Mouse (Mus musculus): ENCODE data around the gene Gm815. TPM values are rescaled to one million over a fixed set of nuclear protein-coding genes. Genes with fewer than 3 reads are reported as not detected.

Gm815 gene
- total RNA-seq (2014; rRNA removed) (not detected in 2 replicates), polyA plus RNA-seq (2015; fragmentation: Nextera tagmentation; extraction: Ambion mirVana) (not detected in 2 replicates)

GRCm38 (mm10) chr19:26885616-26886015, at the start of gene Gm815:
TSS of gene Gm815 (plus strand) at chr19:26885881.
- 82% methylated on average over 6 of the region's 6 CpGs for WGBS
- Histone ChIP-seq H3K36me3 (ENCODE audit: insufficient read depth) (no peaks in the 10 kb centered on the region), H3K27me3 (ENCODE audit: insufficient read depth, low read length) (no peaks in the 10 kb centered on the region), H3K27ac (ENCODE audit: low read depth, low read length) (no peak within 1 kb of the TSS), H3K9me3 (ENCODE audit: low read length) (no peaks in the 10 kb centered on the region), H3K4me3 (ENCODE audit: low read depth, low read length) (no peak within 1 kb of the TSS), H3K9ac (no peak within 1 kb of the TSS), H3K4me2 (ENCODE audit: low read depth) (no peak within 1 kb of the TSS), H3K4me1 (ENCODE audit: insufficient read depth) (no peaks in the 10 kb centered on the region)
- no peak for TF ChIP-seq CTCF (IDR thresholded peaks at IDR 0.05; ENCODE audit: low read depth)
- no peak for DNase-seq
- ATAC-seq = no peak

- Histone ChIP-seq H3K4me1 (ENCODE audit: insufficient read depth) (no peaks in the 10 kb centered on the region), H3K9me3 (ENCODE audit: low read length) (no peaks in the 10 kb centered on the region), H3K9ac (no peak overlapping the region), H3K27me3 (ENCODE audit: insufficient read depth, low read length) (no peaks in the 10 kb centered on the region), H3K36me3 (ENCODE audit: insufficient read depth) (no peaks in the 10 kb centered on the region), H3K4me2 (ENCODE audit: low read depth) (no peak overlapping the region), H3K4me3 (ENCODE audit: low read depth, low read length) (no peak overlapping the region), H3K27ac (ENCODE audit: low read depth, low read length) (no peak overlapping the region)
- WGBS = 61% methylated on average over 1 of the region's 1 CpGs
- TF ChIP-seq CTCF (IDR thresholded peaks at IDR 0.05; ENCODE audit: low read depth) = no peak
- no peak for DNase-seq
- no peak for ATAC-seq
Observed at GRCm38 (mm10) chr19:26837626-26838025, 48.1 kb upstream of the Gm815 start.

GRCm38 (mm10) chr19:26843896-26844295, 41.8 kb upstream of the Gm815 start:
- Histone ChIP-seq H3K27me3 (ENCODE audit: insufficient read depth, low read length) (no peaks in the 10 kb centered on the region), H3K36me3 (ENCODE audit: insufficient read depth) (no peaks in the 10 kb centered on the region), H3K4me1 (ENCODE audit: insufficient read depth) (peaks cover 14% of the 10 kb centered on the region), H3K4me3 (ENCODE audit: low read depth, low read length) (no peak overlapping the region), H3K27ac (ENCODE audit: low read depth, low read length) (no peak overlapping the region), H3K9me3 (ENCODE audit: low read length) (no peaks in the 10 kb centered on the region), H3K9ac (no peak overlapping the region), H3K4me2 (ENCODE audit: low read depth) (no peak overlapping the region)
- DNase-seq (no peak), ATAC-seq (no peak)
- WGBS = 55% methylated on average over 6 of the region's 6 CpGs
- no peak for TF ChIP-seq CTCF (IDR thresholded peaks at IDR 0.05; ENCODE audit: low read depth)

- no peak; the same call in 1 of the 2 replicates for ATAC-seq
- Histone ChIP-seq H3K4me3 (ENCODE audit: low read depth, low read length) (peak overlapping the region; percentile 41), H3K9ac (peak overlapping the region; percentile 61), H3K27ac (ENCODE audit: low read depth, low read length) (peak overlapping the region; percentile 97), H3K36me3 (ENCODE audit: insufficient read depth) (no peaks in the 10 kb centered on the region), H3K27me3 (ENCODE audit: insufficient read depth, low read length) (no peaks in the 10 kb centered on the region), H3K4me2 (ENCODE audit: low read depth) (peak overlapping the region; percentile 57), H3K4me1 (ENCODE audit: insufficient read depth) (peaks cover 14% of the 10 kb centered on the region), H3K9me3 (ENCODE audit: low read length) (no peaks in the 10 kb centered on the region)
- WGBS = 7% methylated on average over 8 of the region's 8 CpGs
- DNase-seq = no peak
- no peak for TF ChIP-seq CTCF (IDR thresholded peaks at IDR 0.05; ENCODE audit: low read depth)
Observed at GRCm38 (mm10) chr19:26844813-26845212, 40.9 kb upstream of the Gm815 start.

GRCm38 (mm10) chr19:26845276-26846016, 40.2 kb upstream of the Gm815 start:
- Histone ChIP-seq H3K4me3 (ENCODE audit: low read depth, low read length) (peak overlapping the region; percentile 41), H3K36me3 (ENCODE audit: insufficient read depth) (no peaks in the 10 kb centered on the region), H3K27ac (ENCODE audit: low read depth, low read length) (peak overlapping the region; percentile 97), H3K27me3 (ENCODE audit: insufficient read depth, low read length) (no peaks in the 10 kb centered on the region), H3K9ac (peak overlapping the region; percentile 61), H3K4me1 (ENCODE audit: insufficient read depth) (peaks cover 14% of the 10 kb centered on the region), H3K9me3 (ENCODE audit: low read length) (no peaks in the 10 kb centered on the region), H3K4me2 (ENCODE audit: low read depth) (peak overlapping the region; percentile 57)
- no peak for TF ChIP-seq CTCF (IDR thresholded peaks at IDR 0.05; ENCODE audit: low read depth)
- DNase-seq (peak; percentile 99), ATAC-seq (peak; percentile 98)
- WGBS = under 1% methylated on average over 16 of the region's 16 CpGs

- Histone ChIP-seq H3K27ac (ENCODE audit: low read depth, low read length) (peak overlapping the region; percentile 97), H3K36me3 (ENCODE audit: insufficient read depth) (no peaks in the 10 kb centered on the region), H3K4me1 (ENCODE audit: insufficient read depth) (peaks cover 14% of the 10 kb centered on the region), H3K27me3 (ENCODE audit: insufficient read depth, low read length) (no peaks in the 10 kb centered on the region), H3K4me2 (ENCODE audit: low read depth) (peak overlapping the region; percentile 57), H3K9ac (peak overlapping the region; percentile 61), H3K4me3 (ENCODE audit: low read depth, low read length) (peak overlapping the region; percentile 41), H3K9me3 (ENCODE audit: low read length) (no peaks in the 10 kb centered on the region)
- ATAC-seq (peak; percentile 8), DNase-seq (no peak)
- 0% methylated on average over 1 of the region's 1 CpGs for WGBS
- TF ChIP-seq CTCF (IDR thresholded peaks at IDR 0.05; ENCODE audit: low read depth) = no peak
Observed at GRCm38 (mm10) chr19:26846017-26846285, 39.7 kb upstream of the Gm815 start.

- Histone ChIP-seq H3K27me3 (ENCODE audit: insufficient read depth, low read length) (no peaks in the 10 kb centered on the region), H3K27ac (ENCODE audit: low read depth, low read length) (no peak overlapping the region), H3K4me1 (ENCODE audit: insufficient read depth) (peaks cover 6% of the 10 kb centered on the region), H3K9me3 (ENCODE audit: low read length) (no peaks in the 10 kb centered on the region), H3K4me3 (ENCODE audit: low read depth, low read length) (no peak overlapping the region), H3K36me3 (ENCODE audit: insufficient read depth) (no peaks in the 10 kb centered on the region), H3K9ac (no peak overlapping the region), H3K4me2 (ENCODE audit: low read depth) (no peak overlapping the region)
- ATAC-seq (0 out of 2 replicates have a peak, but pooled peaks have one; percentile 16), DNase-seq (no peak)
- TF ChIP-seq CTCF (IDR thresholded peaks at IDR 0.05; ENCODE audit: low read depth) = no peak
- WGBS = 67% methylated on average over 10 of the region's 10 CpGs
Observed at GRCm38 (mm10) chr19:26851017-26851782, 34.5 kb upstream of the Gm815 start.
